Mouse (Mus musculus): Measurements from ENCODE around the gene Ipo9. TPM values are rescaled to one million over a fixed set of nuclear protein-coding genes. Genes with fewer than 3 reads are reported as not detected.
A peak's percentile ranks its signal among the peaks of the same experiment; 100 is the strongest.

Gene Ipo9
- polyA plus RNA-seq, 1 experiment from 2014 or later = 217 TPM

DNA sequence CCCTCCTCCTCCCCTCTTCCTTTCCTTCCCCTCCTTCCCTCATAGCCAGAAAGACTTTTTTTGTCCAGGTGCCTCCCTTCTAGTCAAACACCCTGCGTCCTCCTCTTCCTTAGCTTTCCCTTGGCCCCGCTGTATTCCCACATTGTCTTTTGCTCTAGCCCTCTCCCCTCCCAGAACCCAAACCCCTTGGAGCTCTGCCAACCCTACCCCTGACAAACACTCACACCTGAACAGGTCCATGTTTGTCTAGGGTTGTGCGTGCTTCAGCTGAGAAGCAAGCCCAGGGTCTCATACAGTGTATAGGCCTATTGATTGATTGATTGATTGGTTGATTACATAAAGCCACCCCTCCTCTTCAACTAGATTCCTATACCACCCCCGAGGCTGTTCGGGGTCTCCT is 60.9 kb downstream of the Ipo9 start:
- Histone ChIP-seq H3K27ac (ENCODE audit: low read depth, low read length) (no peak overlapping the region), H3K36me3 (ENCODE audit: control insufficient read depth, insufficient read depth, low read length) (no peaks in the 10 kb centered on the region), H3K9me3 (ENCODE audit: control insufficient read depth, low read length) (no peaks in the 10 kb centered on the region), H3K27me3 (ENCODE audit: control insufficient read depth, insufficient read depth, low read length) (0 out of 2 replicates have a peak, but pooled peaks cover 3% of the 10 kb centered on the region), H3K4me3 (ENCODE audit: low read depth, low read length) (no peak overlapping the region), H3K4me1 (replicated peaks; ENCODE audit: control insufficient read depth, insufficient read depth, low read length) (peaks cover 2% of the 10 kb centered on the region; the same call in 1 of the 2 replicates), H3K4me2 (replicated peaks; ENCODE audit: low read depth, low read length) (no peak overlapping the region), H3K9ac (ENCODE audit: low read depth, low read length) (no peak overlapping the region)
- no peak for DNase-seq (ENCODE audit: low spot score)
- WGBS = 83% methylated on average over 5 of the region's 5 CpGs
- ATAC-seq (ENCODE audit: low FRiP score) = no peak

DNA sequence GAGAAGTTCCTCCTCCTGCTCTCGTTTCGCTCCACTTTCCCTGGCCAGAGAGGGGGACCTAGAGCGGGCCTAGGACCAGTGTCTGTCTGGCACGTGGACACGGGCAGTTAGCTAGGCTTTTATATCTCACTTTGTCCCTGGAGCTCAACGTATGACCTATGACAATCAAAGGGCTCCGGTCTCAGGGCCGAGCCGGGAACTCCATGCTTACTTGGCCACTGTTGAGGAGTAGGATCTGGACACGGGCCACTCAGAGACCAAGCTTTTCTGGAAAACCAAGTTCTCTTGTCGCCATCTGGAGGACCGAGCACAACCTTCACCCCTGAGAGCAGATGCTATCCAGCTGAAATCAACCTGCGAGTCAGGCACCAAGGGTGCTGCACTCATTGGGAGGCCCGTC is 61.3 kb downstream of the Ipo9 start:
- WGBS = 10% methylated on average over 14 of the region's 14 CpGs
- ATAC-seq (ENCODE audit: low FRiP score) (peak; percentile 8; the same call in 1 of the 2 replicates), DNase-seq (ENCODE audit: low spot score) (peak; percentile 50)
- H3K9ac ChIP-seq (ENCODE audit: low read depth, low read length) = no peak overlapping the region
- H3K27me3 ChIP-seq (ENCODE audit: control insufficient read depth, insufficient read depth, low read length) = 0 out of 2 replicates have a peak, but pooled peaks cover 3% of the 10 kb centered on the region
- peak overlapping the region; percentile 36; the same call in 1 of the 2 replicates for H3K4me3 ChIP-seq (ENCODE audit: low read depth, low read length)
- H3K4me1 ChIP-seq (replicated peaks; ENCODE audit: control insufficient read depth, insufficient read depth, low read length) = peaks cover 2% of the 10 kb centered on the region; the same call in 1 of the 2 replicates
- no peak overlapping the region for H3K27ac ChIP-seq (ENCODE audit: low read depth, low read length)
- no peaks in the 10 kb centered on the region for H3K9me3 ChIP-seq (ENCODE audit: control insufficient read depth, low read length)
- no peaks in the 10 kb centered on the region for H3K36me3 ChIP-seq (ENCODE audit: control insufficient read depth, insufficient read depth, low read length)
- H3K4me2 ChIP-seq (replicated peaks; ENCODE audit: low read depth, low read length) = peak overlapping the region; percentile 78

GRCm38 (mm10) chr1:135368245-135368644 is 62.1 kb downstream of the Ipo9 start:
- DNase-seq (ENCODE audit: low spot score) (peak; percentile 91), ATAC-seq (ENCODE audit: low FRiP score) (peak; percentile 82)
- H3K4me3 ChIP-seq (ENCODE audit: low read depth, low read length) = peak overlapping the region; percentile 36
- H3K36me3 ChIP-seq (ENCODE audit: control insufficient read depth, insufficient read depth, low read length) = no peaks in the 10 kb centered on the region
- no peak overlapping the region for H3K27ac ChIP-seq (ENCODE audit: low read depth, low read length)
- peak overlapping the region; percentile 60 for H3K9ac ChIP-seq (ENCODE audit: low read depth, low read length)
- H3K27me3 ChIP-seq (ENCODE audit: control insufficient read depth, insufficient read depth, low read length) = 0 out of 2 replicates have a peak, but pooled peaks cover 3% of the 10 kb centered on the region
- H3K9me3 ChIP-seq (ENCODE audit: control insufficient read depth, low read length) = no peaks in the 10 kb centered on the region
- peak overlapping the region; percentile 78 for H3K4me2 ChIP-seq (replicated peaks; ENCODE audit: low read depth, low read length)
- WGBS = 2% methylated on average over 20 of the region's 20 CpGs
- H3K4me1 ChIP-seq (replicated peaks; ENCODE audit: control insufficient read depth, insufficient read depth, low read length) = peaks cover 2% of the 10 kb centered on the region; the same call in 1 of the 2 replicates

GRCm38 (mm10) chr1:135367595-135367994 is 62.7 kb downstream of the Ipo9 start:
- Histone ChIP-seq H3K36me3 (ENCODE audit: control insufficient read depth, insufficient read depth, low read length) (no peaks in the 10 kb centered on the region), H3K27ac (ENCODE audit: low read depth, low read length) (no peak overlapping the region), H3K27me3 (ENCODE audit: control insufficient read depth, insufficient read depth, low read length) (0 out of 2 replicates have a peak, but pooled peaks cover 3% of the 10 kb centered on the region), H3K9me3 (ENCODE audit: control insufficient read depth, low read length) (no peaks in the 10 kb centered on the region), H3K9ac (ENCODE audit: low read depth, low read length) (no peak overlapping the region), H3K4me1 (replicated peaks; ENCODE audit: control insufficient read depth, insufficient read depth, low read length) (peaks cover 2% of the 10 kb centered on the region; the same call in 1 of the 2 replicates), H3K4me3 (ENCODE audit: low read depth, low read length) (no peak overlapping the region), H3K4me2 (replicated peaks; ENCODE audit: low read depth, low read length) (no peak overlapping the region)
- 77% methylated on average over 8 of the region's 8 CpGs for WGBS
- DNase-seq (ENCODE audit: low spot score) (no peak), ATAC-seq (ENCODE audit: low FRiP score) (no peak)

- no peak for DNase-seq (ENCODE audit: low spot score)
Measured at GRCm38 (mm10) chr1:135367005-135367404, 63.3 kb downstream of the Ipo9 start.

DNA sequence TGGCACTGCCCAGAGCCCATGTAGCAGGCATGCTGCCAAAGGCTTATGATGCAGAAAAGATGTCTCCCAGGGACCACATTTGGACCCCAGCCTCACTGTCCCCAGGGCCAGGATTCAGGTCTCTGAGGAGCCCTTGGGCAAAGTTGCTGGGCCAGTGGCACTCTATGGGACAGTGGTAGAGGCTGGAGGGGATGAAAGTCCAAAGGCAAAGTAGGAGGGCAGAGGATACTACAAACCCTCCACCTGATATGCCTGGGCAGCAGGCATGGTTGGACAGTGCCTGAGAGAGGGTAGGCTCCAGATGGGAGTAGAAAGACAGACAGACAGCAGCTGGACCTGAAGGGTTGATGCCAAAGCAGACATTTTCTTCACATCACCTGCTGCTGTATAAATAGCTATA is 63.9 kb downstream of the Ipo9 start:
- Histone ChIP-seq H3K4me2 (replicated peaks; ENCODE audit: low read depth, low read length) (no peak overlapping the region), H3K4me3 (ENCODE audit: low read depth, low read length) (no peak overlapping the region), H3K27ac (ENCODE audit: low read depth, low read length) (no peak overlapping the region), H3K9ac (ENCODE audit: low read depth, low read length) (no peak overlapping the region), H3K9me3 (ENCODE audit: control insufficient read depth, low read length) (no peaks in the 10 kb centered on the region), H3K4me1 (replicated peaks; ENCODE audit: control insufficient read depth, insufficient read depth, low read length) (no peaks in the 10 kb centered on the region), H3K36me3 (ENCODE audit: control insufficient read depth, insufficient read depth, low read length) (no peaks in the 10 kb centered on the region), H3K27me3 (ENCODE audit: control insufficient read depth, insufficient read depth, low read length) (0 out of 2 replicates have a peak, but pooled peaks cover 3% of the 10 kb centered on the region)
- DNase-seq (ENCODE audit: low spot score) (no peak), ATAC-seq (ENCODE audit: low FRiP score) (no peak)

More at GRCm38 (mm10) chr1:135367005-135367404, 63.3 kb downstream of the Ipo9 start:
- 88% methylated on average over 7 of the region's 7 CpGs for WGBS
- H3K9ac ChIP-seq (ENCODE audit: low read depth, low read length) = no peak overlapping the region
- no peak overlapping the region for H3K27ac ChIP-seq (ENCODE audit: low read depth, low read length)
- 0 out of 2 replicates have a peak, but pooled peaks cover 3% of the 10 kb centered on the region for H3K27me3 ChIP-seq (ENCODE audit: control insufficient read depth, insufficient read depth, low read length)
- H3K9me3 ChIP-seq (ENCODE audit: control insufficient read depth, low read length) = no peaks in the 10 kb centered on the region
- ATAC-seq (ENCODE audit: low FRiP score) = no peak
- H3K4me1 ChIP-seq (replicated peaks; ENCODE audit: control insufficient read depth, insufficient read depth, low read length) = no peaks in the 10 kb centered on the region
- H3K4me3 ChIP-seq (ENCODE audit: low read depth, low read length) = no peak overlapping the region
- no peak overlapping the region for H3K4me2 ChIP-seq (replicated peaks; ENCODE audit: low read depth, low read length)
- no peaks in the 10 kb centered on the region for H3K36me3 ChIP-seq (ENCODE audit: control insufficient read depth, insufficient read depth, low read length)

- H3K9me3 ChIP-seq (ENCODE audit: control insufficient read depth, low read length) = no peaks in the 10 kb centered on the region
- ATAC-seq (ENCODE audit: low FRiP score) (no peak), DNase-seq (ENCODE audit: low spot score) (no peak)
- no peak overlapping the region for H3K4me2 ChIP-seq (replicated peaks; ENCODE audit: low read depth, low read length)
- WGBS = 85% methylated on average over 8 of the region's 8 CpGs
- no peaks in the 10 kb centered on the region for H3K27me3 ChIP-seq (ENCODE audit: control insufficient read depth, insufficient read depth, low read length)
- no peak overlapping the region for H3K27ac ChIP-seq (ENCODE audit: low read depth, low read length)
- no peak overlapping the region for H3K9ac ChIP-seq (ENCODE audit: low read depth, low read length)
- H3K4me1 ChIP-seq (replicated peaks; ENCODE audit: control insufficient read depth, insufficient read depth, low read length) = no peaks in the 10 kb centered on the region
- H3K4me3 ChIP-seq (ENCODE audit: low read depth, low read length) = no peak overlapping the region
- H3K36me3 ChIP-seq (ENCODE audit: control insufficient read depth, insufficient read depth, low read length) = no peaks in the 10 kb centered on the region
Measured at GRCm38 (mm10) chr1:135363446-135363845, 66.9 kb downstream of the Ipo9 start.

DNA sequence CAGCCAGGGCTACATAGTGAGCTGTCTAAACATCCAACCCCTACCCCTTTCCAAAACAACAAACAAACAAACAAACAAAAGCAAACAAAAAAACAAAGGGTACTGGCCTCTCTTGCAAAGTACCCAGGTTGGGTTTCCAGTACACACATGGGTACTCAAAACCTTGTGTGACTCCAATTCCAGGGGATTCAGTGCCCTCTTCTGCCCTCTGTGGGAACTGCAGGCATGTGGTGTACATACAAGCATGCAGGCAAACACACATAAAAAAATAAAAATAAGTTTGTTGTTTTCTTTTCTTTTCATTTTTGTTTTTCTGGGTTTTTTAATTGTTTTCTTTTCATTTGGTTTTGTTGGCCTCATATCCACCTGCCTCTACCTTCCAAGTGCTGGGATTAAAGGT is 68.2 kb downstream of the Ipo9 start:
- H3K36me3 ChIP-seq (ENCODE audit: control insufficient read depth, insufficient read depth, low read length) = no peaks in the 10 kb centered on the region
- H3K4me2 ChIP-seq (replicated peaks; ENCODE audit: low read depth, low read length) = no peak overlapping the region
- H3K27me3 ChIP-seq (ENCODE audit: control insufficient read depth, insufficient read depth, low read length) = no peaks in the 10 kb centered on the region
- no peak for ATAC-seq (ENCODE audit: low FRiP score)
- H3K9ac ChIP-seq (ENCODE audit: low read depth, low read length) = no peak overlapping the region
- no peak for DNase-seq (ENCODE audit: low spot score)
- no peaks in the 10 kb centered on the region for H3K9me3 ChIP-seq (ENCODE audit: control insufficient read depth, low read length)
- H3K4me3 ChIP-seq (ENCODE audit: low read depth, low read length) = no peak overlapping the region
- H3K27ac ChIP-seq (ENCODE audit: low read depth, low read length) = no peak overlapping the region
- no peaks in the 10 kb centered on the region for H3K4me1 ChIP-seq (replicated peaks; ENCODE audit: control insufficient read depth, insufficient read depth, low read length)

- no peak overlapping the region for H3K4me2 ChIP-seq (replicated peaks; ENCODE audit: low read depth, low read length)
- H3K9ac ChIP-seq (ENCODE audit: low read depth, low read length) = no peak overlapping the region
- H3K27ac ChIP-seq (ENCODE audit: low read depth, low read length) = no peak overlapping the region
- WGBS = 82% methylated on average over 4 of the region's 4 CpGs
- DNase-seq (ENCODE audit: low spot score) (no peak), ATAC-seq (ENCODE audit: low FRiP score) (no peak)
- H3K4me3 ChIP-seq (ENCODE audit: low read depth, low read length) = no peak overlapping the region
- H3K27me3 ChIP-seq (ENCODE audit: control insufficient read depth, insufficient read depth, low read length) = no peaks in the 10 kb centered on the region
- H3K9me3 ChIP-seq (ENCODE audit: control insufficient read depth, low read length) = no peaks in the 10 kb centered on the region
- H3K4me1 ChIP-seq (replicated peaks; ENCODE audit: control insufficient read depth, insufficient read depth, low read length) = no peaks in the 10 kb centered on the region
- H3K36me3 ChIP-seq (ENCODE audit: control insufficient read depth, insufficient read depth, low read length) = no peaks in the 10 kb centered on the region
Measured at GRCm38 (mm10) chr1:135361491-135361890, 68.8 kb downstream of the Ipo9 start.

All from hindbrain, embryonic 11.5 days (tissue).